Mouse (Mus musculus) kidney, embryonic 14.5 days (tissue): Measurements from ENCODE around the gene Gm28038. TPM values are rescaled to one million over a fixed set of nuclear protein-coding genes. Genes with fewer than 3 reads are reported as not detected.
A peak's percentile ranks its signal among the peaks of the same experiment; 100 is the strongest.

Experiments used
- ATAC-seq: fragments of 200-750 bp; cut with Nextera tagmentation; 2 replicates; pipeline ENCODE4 v1.8.0; 2017; ENCODE audit warnings: moderate number of reproducible peaks, mild to moderate bottlenecking, moderate TSS enrichment, moderate library complexity; ENCODE audit not compliant: low FRiP score, low TSS enrichment
- H3K27ac ChIP-seq: fragments of 300-500 bp; sonication (generic); 2 replicates; pipeline ENCODE4 v1.5.1; 2014; ENCODE audit warnings: low read depth, mild to moderate bottlenecking, low read length, moderate library complexity, mixed read lengths
- H3K27me3 ChIP-seq: fragments of 300-500 bp; sonication (generic); 2 replicates; pipeline ENCODE4 v1.6.1; 2014; ENCODE audit warnings: mild to moderate bottlenecking, low read length; ENCODE audit not compliant: control insufficient read depth, insufficient read depth
- H3K36me3 ChIP-seq: fragments of 300-500 bp; sonication (generic); 2 replicates; pipeline ENCODE4 v1.6.1; 2014; ENCODE audit warnings: low read length, mixed read lengths; ENCODE audit not compliant: control insufficient read depth, insufficient read depth
- H3K4me1 ChIP-seq: fragments of 300-500 bp; sonication (generic); 2 replicates; pipeline ENCODE4 v1.6.1; 2014; ENCODE audit warnings: low read length, mixed read lengths; ENCODE audit not compliant: control insufficient read depth, insufficient read depth
- H3K4me2 ChIP-seq: fragments of 300-500 bp; sonication (generic); replicated peaks from 2 replicates; pipeline ENCODE4 v1.6.1; 2014; ENCODE audit warnings: low read depth, mild to moderate bottlenecking, low read length
- H3K4me3 ChIP-seq: fragments of 300-500 bp; sonication (generic); 2 replicates; pipeline ENCODE4 v1.5.1; 2014; ENCODE audit warnings: mild to moderate bottlenecking, low read length
- H3K9ac ChIP-seq: fragments of 300-500 bp; sonication (generic); 2 replicates; pipeline ENCODE4 v1.6.1; 2014; ENCODE audit warnings: low read depth, mild to moderate bottlenecking, low read length, moderate library complexity
- H3K9me3 ChIP-seq: fragments of 300-500 bp; sonication (generic); 2 replicates; pipeline ENCODE4 v1.6.1; 2016; ENCODE audit warnings: low read length; ENCODE audit not compliant: control insufficient read depth
- WGBS: fragments of 180-500 bp; shearing (Covaris S2); extraction: QIAGEN DNeasy Blood & Tissue Kit; methylation state at CpG from one replicate; pipeline ENCODE4 v1.1.7; 2014; 5-methylcytosine and 5-hydroxymethylcytosine counted together
- polyA plus RNA-seq: library from polyadenylated mRNA; unstranded; fragments of >200 nt; fragmentation: Nextera tagmentation; extraction: Ambion mirVana; gene quantifications from 2 replicates; pipeline ENCODE4 v1.2.1, GENCODE M21; 2014

Gene Gm28038
- polyA plus RNA-seq, 1 experiment from 2014 or later, result not detected

DNA sequence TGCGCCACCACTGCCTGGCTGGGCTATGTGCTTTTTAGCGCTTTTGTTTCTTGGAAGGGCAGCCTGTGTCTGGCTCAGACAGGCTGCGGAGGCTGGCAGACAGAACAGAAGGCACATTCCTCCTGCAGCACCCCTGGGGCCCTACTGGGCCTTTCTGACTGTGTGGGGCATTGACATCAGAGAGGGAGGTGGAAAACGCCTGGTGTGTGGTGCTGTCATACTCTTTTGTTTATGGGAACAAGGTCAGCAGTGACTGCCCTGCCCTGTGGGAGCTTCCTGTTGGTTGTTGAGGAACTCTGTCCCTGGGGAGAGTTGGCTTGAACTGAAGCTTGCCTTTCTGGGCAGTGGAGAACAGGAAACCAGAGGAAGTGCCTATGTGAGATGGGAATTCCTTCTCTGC is 38.3 kb upstream of the Gm28038 start:
- Histone ChIP-seq H3K4me3 (no peak overlapping the region), H3K4me2 (no peak overlapping the region), H3K9ac (no peak overlapping the region), H3K9me3 (no peaks in the 10 kb centered on the region), H3K4me1 (peaks cover 23% of the 10 kb centered on the region), H3K27me3 (no peaks in the 10 kb centered on the region), H3K36me3 (peaks cover 54% of the 10 kb centered on the region), H3K27ac (no peak overlapping the region)
- WGBS, result 42% methylated on average over 4 of the region's 4 CpGs
- ATAC-seq, result no peak

GRCm38 (mm10) chr2:30243391-30243790 is 37.5 kb upstream of the Gm28038 start:
- H3K27ac ChIP-seq, result no peak overlapping the region
- ATAC-seq, result no peak
- 83% methylated on average over 4 of the region's 4 CpGs for WGBS
- H3K4me3 ChIP-seq, result no peak overlapping the region
- H3K27me3 ChIP-seq, result no peaks in the 10 kb centered on the region
- H3K9ac ChIP-seq, result no peak overlapping the region
- H3K4me1 ChIP-seq, result peaks cover 22% of the 10 kb centered on the region
- peaks cover 60% of the 10 kb centered on the region for H3K36me3 ChIP-seq
- no peaks in the 10 kb centered on the region for H3K9me3 ChIP-seq
- H3K4me2 ChIP-seq, result no peak overlapping the region

GRCm38 (mm10) chr2:30244595-30245178 is 36.2 kb upstream of the Gm28038 start:
- ATAC-seq, result no peak
- Histone ChIP-seq H3K27ac (no peak overlapping the region), H3K27me3 (no peaks in the 10 kb centered on the region), H3K9me3 (no peaks in the 10 kb centered on the region), H3K36me3 (peaks cover 71% of the 10 kb centered on the region), H3K4me1 (peaks cover 9% of the 10 kb centered on the region; the same call in 1 of the 2 replicates), H3K4me3 (no peak overlapping the region), H3K9ac (no peak overlapping the region), H3K4me2 (no peak overlapping the region)
- 67% methylated on average over 7 of the region's 7 CpGs for WGBS

DNA sequence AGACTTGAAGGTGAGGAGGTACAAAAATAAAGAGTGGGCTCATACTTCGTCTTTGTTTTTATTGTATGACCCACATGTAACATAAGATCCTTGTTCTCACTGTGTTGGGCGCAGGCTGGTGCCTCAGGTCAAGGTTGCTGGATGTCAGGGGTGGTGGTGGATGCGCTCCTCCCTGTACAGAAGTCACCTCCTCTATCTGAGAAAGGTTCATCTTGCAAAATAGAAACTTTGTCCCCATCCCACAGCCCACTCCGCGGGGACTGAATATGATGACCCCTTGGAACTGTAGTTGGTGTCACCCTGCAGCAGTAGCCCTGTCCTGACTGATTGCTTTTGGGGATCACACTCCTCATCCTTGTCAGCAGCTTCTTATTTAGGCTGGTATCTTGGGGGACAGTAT is 33.8 kb upstream of the Gm28038 start:
- H3K27me3 ChIP-seq, result no peaks in the 10 kb centered on the region
- no peak for ATAC-seq
- H3K36me3 ChIP-seq, result peaks cover 59% of the 10 kb centered on the region
- no peak overlapping the region for H3K9ac ChIP-seq
- H3K4me3 ChIP-seq, result no peak overlapping the region
- no peak overlapping the region for H3K27ac ChIP-seq
- H3K4me2 ChIP-seq, result no peak overlapping the region
- H3K4me1 ChIP-seq, result peaks cover 13% of the 10 kb centered on the region; the same call in 1 of the 2 replicates
- no peaks in the 10 kb centered on the region for H3K9me3 ChIP-seq
- 63% methylated on average over 5 of the region's 5 CpGs for WGBS

DNA sequence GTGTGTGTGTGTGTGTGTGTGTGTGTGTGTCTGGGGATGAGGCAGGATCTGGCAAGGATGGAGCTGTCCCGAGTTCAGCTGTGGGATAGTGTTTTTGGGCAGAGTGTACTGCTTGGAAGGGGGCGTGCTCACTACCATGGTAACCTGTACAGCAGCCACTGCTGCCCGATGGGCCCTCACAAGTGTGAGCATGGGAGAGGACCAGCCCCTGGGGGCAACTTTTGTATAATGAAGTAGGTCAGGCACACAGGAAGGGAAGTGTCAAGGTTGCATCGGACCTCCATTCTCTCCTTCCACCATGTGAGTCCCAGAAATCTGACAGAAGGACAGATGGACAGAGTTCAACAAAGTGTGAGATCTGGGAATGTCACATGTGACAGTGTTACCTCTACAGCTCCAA is 33.2 kb upstream of the Gm28038 start:
- H3K27me3 ChIP-seq, result no peaks in the 10 kb centered on the region
- no peaks in the 10 kb centered on the region for H3K9me3 ChIP-seq
- 68% methylated on average over 4 of the region's 4 CpGs for WGBS
- H3K4me2 ChIP-seq, result no peak overlapping the region
- no peak overlapping the region for H3K27ac ChIP-seq
- H3K4me1 ChIP-seq, result 0 out of 2 replicates have a peak, but pooled peaks cover 8% of the 10 kb centered on the region
- H3K9ac ChIP-seq, result no peak overlapping the region
- no peak overlapping the region for H3K4me3 ChIP-seq
- peaks cover 53% of the 10 kb centered on the region for H3K36me3 ChIP-seq
- no peak for ATAC-seq

- Histone ChIP-seq H3K4me1 (0 out of 2 replicates have a peak, but pooled peaks cover 8% of the 10 kb centered on the region), H3K27me3 (no peaks in the 10 kb centered on the region), H3K4me3 (no peak overlapping the region), H3K4me2 (no peak overlapping the region), H3K36me3 (peaks cover 46% of the 10 kb centered on the region), H3K9me3 (no peaks in the 10 kb centered on the region), H3K27ac (no peak overlapping the region), H3K9ac (no peak overlapping the region)
- 96% methylated on average over 3 of the region's 3 CpGs for WGBS
- ATAC-seq, result no peak
Measured at GRCm38 (mm10) chr2:30249182-30249581, 31.7 kb upstream of the Gm28038 start.

GRCm38 (mm10) chr2:30250166-30251128 is 30.4 kb upstream of the Gm28038 start:
- Histone ChIP-seq H3K4me1 (0 out of 2 replicates have a peak, but pooled peaks cover 5% of the 10 kb centered on the region), H3K4me3 (no peak overlapping the region), H3K9me3 (no peaks in the 10 kb centered on the region), H3K27ac (no peak overlapping the region), H3K4me2 (no peak overlapping the region), H3K36me3 (peaks cover 47% of the 10 kb centered on the region), H3K27me3 (no peaks in the 10 kb centered on the region), H3K9ac (no peak overlapping the region)
- ATAC-seq, result no peak
- WGBS, result 89% methylated on average over 10 of the region's 10 CpGs

DNA sequence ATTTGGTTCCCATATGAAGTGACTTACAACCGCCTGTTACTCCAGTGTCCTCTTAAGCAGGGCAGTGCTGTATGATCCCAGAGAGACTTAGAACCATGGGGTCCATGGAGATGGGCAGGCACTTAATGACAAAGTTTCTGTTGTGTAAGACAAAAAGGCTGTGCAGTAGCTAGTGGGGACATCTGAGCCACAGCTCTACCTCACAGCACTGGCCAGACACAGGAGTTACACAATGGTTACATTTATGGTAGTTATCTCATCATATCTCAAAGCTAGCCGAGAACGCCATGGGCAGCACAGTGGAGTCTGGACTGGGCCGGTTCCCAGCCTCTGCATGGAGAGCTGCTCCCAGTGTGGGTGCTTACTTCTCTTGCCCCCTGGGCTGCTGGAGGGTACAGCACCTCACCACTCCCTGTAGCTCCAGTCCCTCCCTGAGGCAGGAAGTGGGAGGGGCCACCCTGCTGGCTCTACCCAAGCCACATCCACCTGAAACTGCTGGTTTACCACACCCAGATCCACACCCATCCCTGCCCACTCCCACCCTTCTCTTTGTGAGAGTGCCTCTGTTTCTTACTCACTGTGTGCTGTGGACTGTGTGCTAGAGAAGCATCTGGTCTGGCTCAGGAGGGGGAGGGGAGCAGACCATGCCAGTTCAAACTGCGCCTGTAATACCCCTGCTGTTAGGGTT is 29.3 kb upstream of the Gm28038 start:
- H3K27ac ChIP-seq, result peak overlapping the region; percentile 77
- peaks cover 50% of the 10 kb centered on the region for H3K36me3 ChIP-seq
- 0 out of 2 replicates have a peak, but pooled peaks cover 5% of the 10 kb centered on the region for H3K4me1 ChIP-seq
- no peak overlapping the region for H3K4me2 ChIP-seq
- ATAC-seq, result peak; percentile 80
- H3K9me3 ChIP-seq, result no peaks in the 10 kb centered on the region
- no peak overlapping the region for H3K4me3 ChIP-seq
- no peaks in the 10 kb centered on the region for H3K27me3 ChIP-seq
- WGBS, result 70% methylated on average over 5 of the region's 5 CpGs
- 0 out of 2 replicates have a peak overlapping the region, but pooled peaks have one; percentile 7 for H3K9ac ChIP-seq
